Mouse (Mus musculus): ENCODE results near the gene Macrod2.

Gene Macrod2

DNA sequence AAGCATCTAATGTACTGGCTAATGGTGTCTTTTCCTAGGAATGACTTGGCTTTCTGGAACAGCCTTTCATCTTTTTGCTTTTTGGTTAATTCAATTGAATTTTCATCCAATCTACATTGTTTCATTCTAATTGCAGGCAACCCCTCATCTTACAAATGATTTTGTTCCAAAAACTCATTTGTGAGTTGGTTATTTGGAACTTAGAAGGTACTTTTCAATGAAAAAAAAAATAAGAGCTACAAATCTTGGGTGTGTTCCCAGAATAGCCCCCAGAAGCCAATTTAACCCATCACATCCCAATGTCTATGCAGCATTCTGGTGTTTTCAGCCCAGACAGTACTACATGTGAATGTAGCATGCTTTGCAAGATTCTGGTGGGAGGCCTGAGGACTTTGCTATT lies 683.1 kb downstream of the Macrod2 start:
- DNase-seq (ENCODE audit: low spot score): no peak

DNA sequence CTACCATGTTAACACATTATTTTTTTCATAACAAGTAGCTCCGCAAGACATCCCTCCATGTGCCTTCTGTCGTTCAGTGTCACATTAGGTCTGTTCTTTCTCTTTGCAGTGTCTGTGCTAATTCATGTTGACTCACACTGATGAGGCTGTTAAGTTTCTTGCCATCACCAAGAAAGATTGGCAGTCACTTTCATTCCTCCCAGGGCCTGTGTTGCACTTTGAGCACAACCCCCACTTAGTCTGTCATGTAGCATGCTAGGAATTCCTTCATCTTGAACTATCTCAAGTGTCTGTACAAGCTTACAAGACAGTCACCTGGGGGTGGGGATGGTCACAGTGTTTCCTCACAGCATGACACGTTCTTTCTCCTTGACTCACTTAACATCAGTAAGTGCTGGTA lies 696.2 kb downstream of the Macrod2 start:
- no peak for DNase-seq (ENCODE audit: low spot score)

DNA sequence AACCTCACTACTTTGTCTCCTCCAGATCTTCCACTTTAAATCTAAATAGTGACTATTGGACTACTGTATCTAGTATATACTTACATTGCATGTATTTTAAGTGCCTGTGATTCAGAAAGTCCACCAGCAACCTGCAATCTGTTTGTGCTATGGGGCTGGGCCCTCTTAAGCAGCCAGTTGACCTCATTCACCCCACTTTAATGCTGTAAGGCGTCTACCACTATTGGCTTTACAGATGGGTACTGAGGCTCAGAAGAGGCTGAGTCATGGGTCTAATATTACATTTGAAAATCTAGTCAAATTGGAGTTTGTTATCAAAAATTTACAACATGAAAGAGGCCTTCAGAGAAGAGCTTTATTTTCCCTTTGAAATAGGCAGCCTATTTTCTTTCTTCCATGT lies 722.5 kb downstream of the Macrod2 start:
- DNase-seq (ENCODE audit: low spot score): no peak

DNA sequence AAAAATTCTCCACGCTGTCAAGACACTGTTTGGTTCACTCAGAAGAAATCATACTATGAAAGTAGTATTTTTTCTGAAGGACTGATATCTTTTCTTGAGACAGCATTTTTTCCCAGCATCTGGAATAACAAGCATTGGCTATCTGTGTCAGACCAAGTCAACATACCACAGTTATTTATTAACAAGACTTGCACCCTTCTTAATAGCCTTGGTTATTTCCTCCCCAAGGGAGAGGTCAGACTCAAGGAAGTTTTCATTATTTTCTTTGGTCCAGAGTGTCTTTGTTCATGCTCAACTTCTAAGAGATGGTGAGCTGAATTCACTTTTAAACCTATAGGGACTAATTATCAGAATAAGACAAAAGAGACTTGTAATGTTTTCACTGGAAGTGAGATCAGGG lies 728.8 kb downstream of the Macrod2 start:
- no peak for DNase-seq (ENCODE audit: low spot score)

DNA sequence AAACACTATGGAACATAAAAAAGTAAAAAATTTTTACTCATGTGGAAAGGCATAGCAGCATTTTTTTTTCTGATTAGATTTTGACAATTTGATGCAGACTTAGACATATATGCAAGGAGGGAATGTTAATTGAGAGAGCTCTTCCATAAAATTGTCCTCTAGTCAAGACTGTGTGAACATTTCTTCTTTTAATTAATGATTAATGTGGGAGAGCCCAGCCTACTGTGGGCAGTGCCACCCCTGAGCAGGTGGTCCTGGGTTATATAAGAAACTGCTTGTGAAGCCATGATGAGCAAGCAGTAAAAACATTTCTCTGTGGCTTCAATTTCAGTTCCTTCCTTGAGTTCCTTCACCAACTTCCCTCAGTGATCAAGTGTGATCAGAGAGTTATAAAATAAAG lies 730.5 kb downstream of the Macrod2 start:
- DNase-seq (ENCODE audit: low spot score): no peak

DNA sequence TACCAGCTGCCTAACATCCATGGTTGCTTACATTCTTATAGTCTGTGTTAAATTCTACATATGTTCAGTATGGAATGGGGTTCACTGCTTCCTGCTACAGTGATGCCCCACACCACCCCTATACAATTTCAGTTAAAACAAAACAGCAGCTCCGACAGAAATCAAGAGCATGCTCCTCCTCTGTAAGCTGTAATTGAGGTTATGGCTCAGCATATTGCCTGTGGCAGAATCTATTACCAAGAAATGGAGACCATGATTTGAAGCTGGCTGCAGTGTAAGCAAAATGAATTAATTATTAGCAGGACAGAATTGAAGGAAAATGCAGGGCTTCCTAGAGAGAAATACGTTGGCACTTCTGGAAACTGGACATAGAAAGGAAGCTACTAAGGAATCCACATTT lies 747.2 kb downstream of the Macrod2 start:
- DNase-seq (ENCODE audit: low spot score): no peak

DNA sequence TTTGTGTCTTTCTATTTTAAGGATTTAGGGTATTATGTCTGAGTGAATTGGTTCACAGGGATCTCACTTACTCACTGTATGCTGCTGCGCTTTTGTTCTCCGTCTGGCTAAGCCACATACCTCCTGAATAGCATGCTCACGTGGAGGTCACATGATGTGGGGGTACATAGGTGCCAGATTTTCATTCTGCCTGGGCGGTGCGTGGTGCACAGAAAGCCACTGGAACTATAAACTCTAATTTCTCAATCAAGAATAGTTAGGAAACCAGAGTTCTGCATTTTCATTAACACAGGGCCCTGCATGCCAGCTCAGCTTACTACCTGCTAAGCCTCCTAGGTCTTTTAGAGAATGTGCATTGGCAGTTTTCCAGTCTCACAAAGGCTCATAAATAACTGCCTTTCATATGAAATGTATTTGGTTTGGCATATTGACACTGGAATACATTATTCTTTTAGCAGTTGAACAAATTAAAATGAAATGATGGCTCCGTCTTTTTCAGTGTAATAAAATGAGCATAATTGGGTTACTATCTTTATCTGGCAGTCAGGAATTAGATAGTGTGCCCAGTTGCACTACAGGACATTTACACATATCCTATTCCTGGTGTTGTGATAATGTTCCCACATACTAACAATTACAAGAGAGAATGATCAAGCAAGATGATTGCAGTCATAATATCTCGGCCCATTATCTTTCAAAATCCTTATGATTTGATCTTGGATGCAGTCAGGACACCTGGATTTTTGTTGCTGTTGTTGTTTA lies 757.1 kb downstream of the Macrod2 start:
- no peak for DNase-seq (ENCODE audit: low spot score)

DNA sequence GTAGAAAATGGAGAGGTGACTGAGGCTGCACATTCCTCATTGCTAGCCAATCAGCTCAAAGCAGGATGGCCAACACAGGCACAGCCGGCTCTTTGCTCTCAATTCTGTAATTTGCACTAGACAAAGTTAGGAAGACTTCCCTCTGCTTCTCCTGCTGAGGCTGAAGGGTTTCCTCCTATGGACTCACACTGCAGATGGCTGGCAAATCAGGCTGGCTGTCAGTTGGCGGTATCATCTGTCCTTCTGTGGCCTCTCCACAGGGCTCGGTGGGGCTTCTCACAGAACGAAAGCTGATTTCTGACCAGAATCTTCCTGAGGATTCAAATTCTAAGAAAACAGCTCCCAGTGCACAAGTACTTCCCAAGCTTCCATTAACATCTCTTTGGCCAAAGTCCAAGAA lies 760.9 kb downstream of the Macrod2 start:
- no peak for DNase-seq (ENCODE audit: low spot score)

DNA sequence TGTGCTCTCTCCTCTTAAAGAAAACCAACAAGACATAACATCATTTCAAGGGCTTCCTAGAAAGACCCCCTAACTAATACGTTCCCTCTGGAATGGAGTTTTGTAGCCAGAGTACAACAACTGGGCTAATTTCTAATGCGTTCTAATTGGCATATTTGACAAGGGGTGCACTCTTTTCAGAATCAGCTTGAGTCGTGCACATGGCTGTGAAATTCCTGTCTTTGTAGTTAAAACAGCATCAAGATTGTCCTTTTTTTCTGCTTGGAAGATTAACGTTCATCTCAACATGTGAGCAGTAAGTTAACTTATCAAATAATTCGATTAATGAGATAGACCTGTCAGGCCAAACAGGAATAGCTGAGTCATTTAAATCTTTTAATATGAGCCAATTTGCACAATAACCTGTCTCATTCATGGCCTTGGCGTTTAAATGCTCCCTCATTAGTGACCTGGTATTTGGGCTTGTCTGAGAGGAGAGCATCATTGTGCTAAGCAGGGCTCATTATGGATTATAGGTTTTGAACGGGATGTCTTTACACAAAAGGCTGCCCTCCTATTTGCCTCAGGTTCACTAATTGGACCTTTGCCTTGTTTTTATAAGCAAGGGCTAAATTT lies 762.0 kb downstream of the Macrod2 start:
- DNase-seq (ENCODE audit: low spot score): no peak

DNA sequence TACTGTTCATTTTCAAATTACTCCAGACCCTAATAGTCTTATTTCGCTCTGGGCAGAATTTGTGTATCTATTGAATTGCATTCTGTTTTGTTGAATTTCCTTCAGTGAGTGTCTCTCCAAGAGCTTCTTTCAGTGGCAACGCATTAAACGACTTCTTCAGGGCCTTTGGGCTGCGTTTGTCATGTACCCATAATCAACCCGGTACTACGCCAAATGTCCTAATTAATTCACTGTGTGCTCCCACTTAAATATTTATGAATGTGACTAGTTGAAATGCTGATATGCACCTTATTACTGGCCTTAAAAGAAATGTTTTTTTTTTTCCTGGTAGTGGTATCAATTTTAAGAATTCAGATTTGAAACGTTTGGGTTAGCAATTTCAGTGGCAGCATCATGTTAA lies 763.1 kb downstream of the Macrod2 start:
- no peak for DNase-seq (ENCODE audit: low spot score)

DNA sequence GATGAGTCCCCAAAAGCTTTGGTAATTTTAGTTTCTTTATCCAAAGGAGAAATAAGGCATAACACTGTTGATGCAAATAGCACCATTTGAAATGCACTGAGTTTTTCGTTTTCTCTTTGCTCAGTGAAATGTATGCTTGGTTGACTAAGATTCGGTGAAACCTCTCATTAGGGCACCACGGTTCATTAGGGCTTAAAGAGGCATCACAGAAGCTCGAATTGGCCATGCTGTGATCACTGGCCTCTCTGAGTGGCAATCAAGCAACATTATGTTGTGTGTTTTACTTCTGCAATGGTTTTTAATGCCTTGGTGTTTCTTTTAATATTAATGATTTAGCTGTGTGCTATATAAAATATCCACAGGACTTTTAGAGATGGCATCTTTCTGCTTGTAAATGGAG lies 768.8 kb downstream of the Macrod2 start:
- no peak for DNase-seq (ENCODE audit: low spot score)

DNA sequence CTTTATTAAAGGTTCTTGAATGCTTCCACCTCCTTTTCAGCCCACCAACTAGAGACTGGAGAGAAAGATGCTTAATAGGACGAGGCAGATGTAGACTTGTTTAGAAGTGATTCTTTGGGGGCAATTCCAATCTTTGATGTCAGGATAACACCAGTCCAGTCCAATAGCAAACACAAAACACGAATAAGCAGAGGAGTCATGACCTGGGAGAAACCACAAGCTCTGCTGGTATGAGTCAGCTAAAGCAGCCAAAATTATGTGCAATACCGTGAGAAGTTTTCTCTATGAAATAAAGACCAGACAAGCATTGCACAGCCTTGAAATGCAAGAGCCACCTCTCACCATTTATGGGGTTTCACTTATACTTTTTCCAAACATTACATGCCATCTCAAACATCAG lies 774.5 kb downstream of the Macrod2 start:
- no peak for DNase-seq (ENCODE audit: low spot score)

DNA sequence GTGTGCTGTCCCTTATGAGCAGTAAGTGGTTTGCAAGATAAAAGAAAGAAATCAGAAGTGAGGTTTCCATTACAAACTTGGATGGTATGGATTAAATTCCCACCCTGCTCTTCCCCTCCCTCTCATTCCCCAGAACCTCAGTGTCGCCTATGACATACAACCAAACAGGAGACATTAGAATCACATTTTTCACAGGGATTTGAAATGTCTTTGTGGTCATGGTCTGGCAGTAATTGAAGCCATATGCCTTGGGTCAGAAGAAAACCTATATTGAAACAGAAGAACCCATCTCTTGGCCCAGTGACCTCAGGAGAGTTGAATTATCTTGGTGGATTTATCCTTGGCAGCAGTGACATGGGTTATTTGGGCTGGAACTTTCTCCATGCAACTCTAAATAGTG lies 778.1 kb downstream of the Macrod2 start:
- DNase-seq (ENCODE audit: low spot score): no peak

DNA sequence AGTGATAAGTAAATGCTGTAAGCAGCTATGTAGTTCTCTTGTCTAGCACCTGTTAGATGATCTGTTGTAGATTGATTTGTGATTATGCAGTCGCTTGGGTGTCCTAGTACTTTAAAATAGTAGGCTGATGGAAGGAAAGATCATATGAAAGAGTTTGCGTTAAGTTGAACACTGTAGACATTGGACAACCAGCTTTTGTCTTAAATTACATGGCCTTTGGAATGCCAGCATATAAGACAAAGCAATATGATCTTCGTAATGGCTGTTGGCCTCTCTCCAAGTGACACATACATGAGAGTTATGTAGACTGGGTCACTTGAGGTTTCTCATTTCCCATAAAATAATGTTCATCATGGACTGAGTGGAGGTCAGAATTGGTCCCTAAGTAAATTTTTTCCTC lies 778.5 kb downstream of the Macrod2 start:
- no peak for DNase-seq (ENCODE audit: low spot score)

DNA sequence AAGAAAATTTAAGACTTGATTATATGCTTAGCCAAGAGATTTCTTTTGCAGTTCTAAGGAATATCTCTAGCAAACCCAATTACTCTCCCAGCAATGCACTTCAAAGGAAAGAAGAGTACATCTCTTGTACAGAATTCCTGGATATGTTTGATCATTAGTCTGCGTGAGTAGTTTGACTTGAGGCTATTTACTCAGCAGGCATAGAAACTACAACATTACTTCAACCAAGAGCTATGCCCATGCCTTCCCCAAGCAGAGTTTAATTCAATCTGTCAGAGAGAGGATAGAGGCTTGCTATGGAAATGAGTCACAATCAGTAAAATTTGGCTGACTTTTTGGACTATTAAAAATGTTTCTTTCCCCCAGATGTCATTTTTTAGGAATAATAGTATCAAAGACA lies 785.5 kb downstream of the Macrod2 start:
- DNase-seq (ENCODE audit: low spot score): no peak

DNA sequence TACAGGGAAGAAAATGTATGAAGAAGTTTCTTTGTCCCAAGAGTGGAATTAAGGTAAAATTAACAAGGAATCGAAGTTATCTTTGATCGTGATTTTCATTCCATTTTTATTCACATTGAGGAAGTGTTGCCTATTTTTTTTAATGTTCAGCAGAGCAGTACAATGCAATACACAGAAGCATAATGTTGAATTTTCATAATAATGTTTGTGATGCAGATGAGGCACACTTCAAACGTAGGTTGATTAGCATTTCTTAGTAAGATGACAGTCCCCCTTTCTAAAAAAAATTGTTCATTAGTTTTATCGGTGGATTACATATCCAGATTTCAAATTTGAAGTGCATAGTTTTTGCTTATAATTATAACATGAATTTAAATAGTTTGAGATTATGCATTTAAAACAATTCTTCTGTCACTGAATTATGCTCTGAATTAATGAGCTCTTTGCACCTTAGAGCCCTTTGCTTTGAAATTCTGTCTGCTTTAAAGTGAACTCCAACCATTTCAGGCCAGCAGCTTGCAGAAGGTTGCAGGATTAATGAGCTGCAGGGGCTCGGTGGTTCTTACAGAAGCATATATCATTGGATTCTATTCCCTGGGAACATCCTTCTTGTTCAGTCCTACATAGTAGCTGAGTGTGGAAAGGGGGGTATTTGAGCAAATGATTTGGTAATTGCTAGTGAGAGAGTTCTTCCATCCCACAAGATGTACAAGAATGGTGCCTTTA lies 787.1 kb downstream of the Macrod2 start:
- DNase-seq (ENCODE audit: low spot score): no peak

DNA sequence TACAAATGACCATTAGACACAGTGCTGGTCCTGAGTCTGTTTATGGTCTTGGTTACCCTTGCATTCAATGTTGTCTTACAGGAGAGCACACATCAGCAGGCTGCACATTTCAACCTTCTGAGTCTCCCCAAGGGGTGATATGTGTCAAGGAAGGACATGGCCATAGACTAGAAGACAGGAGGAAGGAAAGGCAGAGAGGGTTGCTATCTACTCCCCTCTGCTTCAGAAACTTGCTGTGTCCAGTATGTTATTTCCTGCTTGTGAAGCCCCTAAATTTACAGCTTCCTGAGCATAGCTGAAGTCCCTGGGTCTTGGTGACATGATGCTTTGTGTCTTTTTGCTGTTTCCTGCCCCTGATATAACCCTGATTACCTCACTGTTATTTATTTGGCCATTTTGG lies 799.4 kb downstream of the Macrod2 start:
- no peak for DNase-seq (ENCODE audit: low spot score)

DNA sequence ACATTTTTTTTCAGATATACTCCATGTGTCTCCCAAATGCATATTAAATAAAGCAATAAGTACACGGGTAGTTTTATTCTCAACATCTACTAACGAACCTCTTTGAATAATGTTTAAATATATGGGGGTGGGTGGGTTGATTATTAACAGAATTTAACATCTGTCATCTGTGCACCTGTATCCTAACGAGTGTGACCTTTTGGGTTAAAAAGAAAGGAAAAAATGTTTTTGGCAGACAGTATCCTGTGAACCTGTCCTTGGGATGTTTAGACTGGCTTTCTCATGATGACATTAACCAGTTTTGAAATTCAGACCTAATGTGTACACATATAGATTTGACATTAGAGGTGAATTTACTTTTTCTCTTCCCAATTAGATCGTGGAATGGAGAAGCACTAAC lies 805.4 kb downstream of the Macrod2 start:
- DNase-seq (ENCODE audit: low spot score): no peak

DNA sequence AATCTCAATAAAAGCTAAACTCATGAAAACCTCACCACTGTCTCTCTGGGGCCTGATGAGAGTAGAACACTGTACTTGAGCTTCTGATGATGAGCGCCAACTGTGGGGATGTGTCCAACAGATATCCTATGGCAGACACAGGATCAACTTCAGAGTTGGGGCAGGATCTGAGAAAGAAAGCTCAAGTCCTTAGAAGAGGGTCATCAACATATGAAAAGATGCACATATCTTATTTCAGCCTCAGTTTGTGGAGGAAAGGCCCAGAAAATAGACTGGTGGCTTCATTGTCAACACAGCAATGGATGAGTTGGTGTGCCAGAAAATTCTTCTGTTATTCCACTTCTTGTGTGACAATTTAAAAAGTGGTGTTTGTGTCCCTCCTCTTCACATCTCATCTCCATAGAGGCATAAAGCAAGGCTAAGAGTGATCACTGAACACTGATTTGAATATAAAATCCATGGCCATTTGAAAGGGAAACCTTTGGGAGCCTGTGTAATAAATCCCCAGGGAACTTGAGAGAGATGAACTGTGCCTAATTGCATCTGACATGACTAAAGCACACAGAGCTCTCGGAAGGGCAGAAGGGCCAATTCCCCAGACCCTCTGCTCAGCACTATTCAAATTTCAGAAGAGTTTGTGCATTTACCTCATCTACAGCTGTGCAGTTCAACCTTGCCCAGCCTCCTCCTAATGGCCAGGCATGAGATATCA lies 806.4 kb downstream of the Macrod2 start:
- DNase-seq (ENCODE audit: low spot score): no peak

DNA sequence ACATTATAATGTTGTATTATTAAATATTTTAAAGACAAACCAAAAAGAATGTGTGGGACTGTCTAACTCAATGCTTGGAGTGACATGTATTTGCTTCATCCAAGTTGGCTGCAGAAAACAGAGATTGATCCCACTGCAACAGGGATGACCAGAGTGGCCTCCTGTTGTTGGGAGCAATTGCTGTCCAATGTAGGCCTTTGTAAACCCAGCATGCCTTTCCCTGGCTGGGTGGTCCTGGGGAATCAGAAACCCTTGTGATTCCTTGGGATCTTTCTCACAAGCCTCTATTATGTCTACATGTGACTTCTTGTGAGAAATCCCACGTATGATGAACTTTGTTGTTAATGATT lies 806.9 kb downstream of the Macrod2 start:
- no peak for DNase-seq (ENCODE audit: low spot score)

DNA sequence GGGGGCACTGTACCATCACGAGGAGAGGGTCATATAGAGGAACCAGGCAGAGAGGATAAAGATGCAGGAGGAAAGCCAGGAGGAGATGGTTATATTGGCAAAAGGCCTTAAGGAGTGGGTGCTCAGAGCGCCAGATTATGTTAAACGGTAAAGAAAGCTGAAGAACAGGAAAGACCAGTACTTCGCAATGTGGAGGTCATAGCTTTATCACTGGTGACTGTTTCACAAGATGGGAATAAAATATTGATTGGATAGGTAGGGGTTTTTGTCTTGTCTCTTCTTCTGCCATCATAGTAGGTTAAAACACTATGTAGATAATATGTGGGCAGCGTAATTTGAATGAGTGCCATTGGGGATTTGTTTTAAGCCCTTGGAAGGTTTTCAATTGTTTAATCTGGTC lies 816.2 kb downstream of the Macrod2 start:
- no peak for DNase-seq (ENCODE audit: low spot score)

DNA sequence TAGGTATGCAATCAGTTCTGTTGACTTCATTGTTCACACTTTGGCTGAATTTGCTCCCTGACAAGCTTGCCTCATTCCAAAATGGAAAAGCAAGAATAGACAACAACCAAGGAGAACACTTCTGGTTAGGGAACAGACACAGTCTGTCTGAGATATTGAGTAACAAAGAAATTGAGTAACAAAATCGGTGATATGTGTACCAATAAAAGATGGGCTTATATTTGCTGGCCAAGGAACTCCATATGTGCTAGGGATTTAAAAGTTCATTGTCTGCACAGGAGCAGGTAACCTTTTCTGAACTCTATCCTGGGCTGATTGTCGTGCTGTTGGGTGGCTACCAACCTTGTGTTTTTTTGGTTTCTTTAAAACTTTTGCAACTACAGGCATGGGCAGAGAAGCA lies 817.2 kb downstream of the Macrod2 start:
- DNase-seq (ENCODE audit: low spot score): no peak

DNA sequence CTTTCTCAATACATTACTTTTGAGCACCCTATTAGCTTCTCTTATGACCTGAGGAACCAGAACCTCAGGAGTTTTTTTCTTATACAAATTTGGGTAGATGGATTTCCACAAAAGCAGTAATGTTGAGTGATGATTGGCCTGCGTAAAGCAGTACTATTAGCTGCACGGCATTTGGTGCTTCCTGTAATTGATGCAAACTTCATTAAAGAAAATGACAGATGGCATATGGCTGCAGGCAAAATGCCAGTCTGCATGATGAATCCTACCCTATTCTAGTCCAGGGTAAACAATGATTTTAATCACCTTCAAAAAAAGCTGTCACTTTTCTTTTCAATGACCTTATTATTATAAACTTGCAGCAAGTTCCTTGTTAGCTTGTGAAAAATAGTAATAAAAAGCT lies 822.4 kb downstream of the Macrod2 start:
- no peak for DNase-seq (ENCODE audit: low spot score)
